Mouse (Mus musculus): ENCODE measurements around the gene Avl9. TPM values are rescaled to one million over a fixed set of nuclear protein-coding genes. Genes with fewer than 3 reads are reported as not detected.

The Avl9 gene
- polyA plus RNA-seq, 1 experiment from 2014 or later = 32.9 TPM

DNA sequence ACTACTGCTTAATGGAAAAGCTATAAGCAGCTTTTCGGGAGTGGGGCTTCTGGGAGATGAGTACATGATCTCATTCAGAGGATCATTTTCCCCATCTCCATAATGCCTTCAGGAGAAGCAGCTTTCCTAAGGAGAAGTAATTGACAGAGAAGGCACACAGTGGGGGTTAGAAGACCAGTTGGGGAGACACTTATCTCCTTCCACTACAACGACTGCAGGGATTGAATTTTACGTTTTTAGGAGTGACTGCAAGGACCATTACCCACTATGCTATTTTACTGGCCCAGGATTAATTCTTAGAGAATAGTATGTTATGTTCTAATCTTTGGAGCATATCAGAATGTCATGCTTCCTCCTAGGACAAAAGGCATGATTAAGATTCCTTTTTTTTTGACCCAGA is 6.2 kb downstream of the Avl9 start:
- Histone ChIP-seq H3K4me1 (replicated peaks; ENCODE audit: control insufficient read depth, insufficient read depth, low read length) (no peaks in the 10 kb centered on the region), H3K27me3 (ENCODE audit: control insufficient read depth, insufficient read depth, low read length) (no peaks in the 10 kb centered on the region), H3K9ac (ENCODE audit: low read depth, low read length) (no peak overlapping the region), H3K27ac (ENCODE audit: low read depth, low read length) (no peak overlapping the region), H3K4me3 (ENCODE audit: low read depth, low read length) (no peak overlapping the region), H3K4me2 (replicated peaks; ENCODE audit: low read depth, low read length) (no peak overlapping the region), H3K36me3 (ENCODE audit: control insufficient read depth, insufficient read depth, low read length) (no peaks in the 10 kb centered on the region), H3K9me3 (ENCODE audit: control insufficient read depth, low read length) (no peaks in the 10 kb centered on the region)
- 77% methylated on average over 3 of the region's 3 CpGs for WGBS
- ATAC-seq (ENCODE audit: low FRiP score) (no peak), DNase-seq (ENCODE audit: low spot score) (no peak)

DNA sequence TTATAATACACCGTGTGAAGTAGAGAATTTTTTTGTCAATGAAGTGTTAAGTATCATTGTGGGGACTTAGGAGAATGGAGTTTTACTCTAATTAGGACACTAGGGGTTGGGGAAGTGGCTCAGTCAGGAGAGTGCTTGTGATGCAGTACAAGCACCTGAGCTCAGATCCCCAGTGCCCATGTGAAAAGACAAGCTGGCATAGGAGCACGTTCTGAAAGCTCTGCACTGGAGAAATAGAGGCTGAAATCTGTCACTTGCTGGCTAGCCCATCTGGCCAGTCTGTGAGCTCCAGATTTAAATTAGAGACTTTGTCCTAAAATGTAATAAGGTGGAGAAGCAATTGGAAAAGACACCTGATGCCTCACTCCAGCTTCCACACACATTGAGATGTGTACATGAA is 17.8 kb downstream of the Avl9 start:
- Histone ChIP-seq H3K4me1 (replicated peaks; ENCODE audit: control insufficient read depth, insufficient read depth, low read length) (no peaks in the 10 kb centered on the region), H3K36me3 (ENCODE audit: control insufficient read depth, insufficient read depth, low read length) (peaks cover 2% of the 10 kb centered on the region; the same call in 1 of the 2 replicates), H3K4me3 (ENCODE audit: low read depth, low read length) (no peak overlapping the region), H3K4me2 (replicated peaks; ENCODE audit: low read depth, low read length) (no peak overlapping the region), H3K9me3 (ENCODE audit: control insufficient read depth, low read length) (no peaks in the 10 kb centered on the region), H3K9ac (ENCODE audit: low read depth, low read length) (no peak overlapping the region), H3K27ac (ENCODE audit: low read depth, low read length) (no peak overlapping the region), H3K27me3 (ENCODE audit: control insufficient read depth, insufficient read depth, low read length) (no peaks in the 10 kb centered on the region)
- WGBS = 87% methylated on average over 2 of the region's 2 CpGs
- no peak for ATAC-seq (ENCODE audit: low FRiP score)
- DNase-seq (ENCODE audit: low spot score) = no peak

DNA sequence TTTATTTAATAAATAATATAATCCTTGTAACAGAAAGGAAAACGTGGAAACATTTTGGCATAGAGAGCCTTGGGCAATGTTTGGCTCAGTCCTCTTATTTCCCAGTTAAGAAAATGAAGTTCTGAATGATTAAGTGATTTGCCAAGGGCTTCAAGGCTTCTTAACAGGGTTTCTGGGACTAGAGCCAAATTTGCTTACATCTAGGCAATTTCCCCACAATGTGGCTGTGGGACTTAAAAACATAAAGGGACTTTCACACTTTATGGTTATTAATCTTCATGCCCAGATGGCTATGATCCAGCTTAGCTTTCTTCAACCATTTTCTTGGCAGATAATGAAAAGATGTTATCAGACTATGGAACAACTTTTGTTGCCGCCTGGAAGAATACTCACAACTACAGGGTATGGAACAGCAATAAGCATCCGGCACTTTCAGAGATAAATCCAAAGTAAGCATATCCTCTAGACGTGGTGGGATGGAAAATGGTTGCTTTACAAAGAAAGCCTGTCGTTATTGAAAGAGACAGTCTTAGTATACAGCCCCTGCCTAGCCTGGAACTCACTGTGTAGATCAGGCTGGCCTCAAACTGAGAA is 31.3 kb downstream of the Avl9 start:
- no peak overlapping the region for H3K27ac ChIP-seq (ENCODE audit: low read depth, low read length)
- H3K9me3 ChIP-seq (ENCODE audit: control insufficient read depth, low read length) = no peaks in the 10 kb centered on the region
- DNase-seq (ENCODE audit: low spot score) (no peak), ATAC-seq (ENCODE audit: low FRiP score) (no peak)
- WGBS = 93% methylated on average over 5 of the region's 5 CpGs
- H3K9ac ChIP-seq (ENCODE audit: low read depth, low read length) = no peak overlapping the region
- H3K27me3 ChIP-seq (ENCODE audit: control insufficient read depth, insufficient read depth, low read length) = no peaks in the 10 kb centered on the region
- no peak overlapping the region for H3K4me2 ChIP-seq (replicated peaks; ENCODE audit: low read depth, low read length)
- H3K36me3 ChIP-seq (ENCODE audit: control insufficient read depth, insufficient read depth, low read length) = peaks cover 6% of the 10 kb centered on the region; the same call in 1 of the 2 replicates
- no peak overlapping the region for H3K4me3 ChIP-seq (ENCODE audit: low read depth, low read length)
- H3K4me1 ChIP-seq (replicated peaks; ENCODE audit: control insufficient read depth, insufficient read depth, low read length) = no peaks in the 10 kb centered on the region

DNA sequence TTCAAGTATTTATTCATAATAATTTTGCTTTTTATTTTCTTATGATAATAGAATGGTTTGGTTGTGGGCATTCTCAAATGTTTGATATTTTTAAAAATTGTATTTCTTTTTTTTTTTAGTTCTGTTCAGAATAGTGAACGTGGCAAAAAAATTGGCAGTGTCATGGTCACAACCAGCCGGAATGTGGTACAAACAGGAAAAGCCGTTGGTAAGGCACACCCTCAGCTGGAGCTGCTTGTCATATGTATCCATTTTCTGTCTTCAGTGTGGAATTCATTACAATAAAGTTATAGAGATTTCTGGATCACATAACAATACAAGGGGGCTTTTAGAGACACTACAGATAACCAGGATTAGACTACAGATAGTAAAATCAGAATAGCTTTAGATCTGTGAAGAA is 39.0 kb downstream of the Avl9 start:
- H3K27ac ChIP-seq (ENCODE audit: low read depth, low read length) = no peak overlapping the region
- H3K4me2 ChIP-seq (replicated peaks; ENCODE audit: low read depth, low read length) = no peak overlapping the region
- no peaks in the 10 kb centered on the region for H3K4me1 ChIP-seq (replicated peaks; ENCODE audit: control insufficient read depth, insufficient read depth, low read length)
- peaks cover 4% of the 10 kb centered on the region for H3K36me3 ChIP-seq (ENCODE audit: control insufficient read depth, insufficient read depth, low read length)
- no peaks in the 10 kb centered on the region for H3K9me3 ChIP-seq (ENCODE audit: control insufficient read depth, low read length)
- WGBS = 92% methylated on average over 3 of the region's 3 CpGs
- no peaks in the 10 kb centered on the region for H3K27me3 ChIP-seq (ENCODE audit: control insufficient read depth, insufficient read depth, low read length)
- H3K9ac ChIP-seq (ENCODE audit: low read depth, low read length) = no peak overlapping the region
- DNase-seq (ENCODE audit: low spot score) (no peak), ATAC-seq (ENCODE audit: low FRiP score) (no peak)
- no peak overlapping the region for H3K4me3 ChIP-seq (ENCODE audit: low read depth, low read length)

DNA sequence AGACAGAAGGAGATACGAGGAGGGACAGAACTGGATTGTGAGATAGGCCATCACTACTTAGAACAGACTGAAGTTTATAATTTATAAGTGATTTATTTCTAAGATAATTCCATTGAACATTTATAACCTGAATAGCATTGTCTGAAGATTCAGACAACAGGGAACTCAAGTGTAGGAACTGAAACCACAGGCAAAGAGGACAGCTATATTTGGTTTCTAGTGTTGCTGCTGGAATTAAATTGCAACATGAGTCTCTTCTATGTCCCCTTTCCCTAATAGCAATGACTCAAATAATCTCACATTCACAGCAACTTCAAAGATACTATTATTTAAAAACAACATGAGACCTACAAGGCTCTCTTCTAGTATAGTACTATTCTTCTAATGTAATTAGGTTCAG is 41.4 kb downstream of the Avl9 start:
- ATAC-seq (ENCODE audit: low FRiP score) (no peak), DNase-seq (ENCODE audit: low spot score) (no peak)
- no peak overlapping the region for H3K4me2 ChIP-seq (replicated peaks; ENCODE audit: low read depth, low read length)
- no peaks in the 10 kb centered on the region for H3K4me1 ChIP-seq (replicated peaks; ENCODE audit: control insufficient read depth, insufficient read depth, low read length)
- no peak overlapping the region for H3K9ac ChIP-seq (ENCODE audit: low read depth, low read length)
- H3K27me3 ChIP-seq (ENCODE audit: control insufficient read depth, insufficient read depth, low read length) = no peaks in the 10 kb centered on the region
- no peaks in the 10 kb centered on the region for H3K9me3 ChIP-seq (ENCODE audit: control insufficient read depth, low read length)
- H3K36me3 ChIP-seq (ENCODE audit: control insufficient read depth, insufficient read depth, low read length) = peaks cover 4% of the 10 kb centered on the region
- 78% methylated on average over 1 of the region's 1 CpGs for WGBS
- H3K27ac ChIP-seq (ENCODE audit: low read depth, low read length) = no peak overlapping the region
- no peak overlapping the region for H3K4me3 ChIP-seq (ENCODE audit: low read depth, low read length)

DNA sequence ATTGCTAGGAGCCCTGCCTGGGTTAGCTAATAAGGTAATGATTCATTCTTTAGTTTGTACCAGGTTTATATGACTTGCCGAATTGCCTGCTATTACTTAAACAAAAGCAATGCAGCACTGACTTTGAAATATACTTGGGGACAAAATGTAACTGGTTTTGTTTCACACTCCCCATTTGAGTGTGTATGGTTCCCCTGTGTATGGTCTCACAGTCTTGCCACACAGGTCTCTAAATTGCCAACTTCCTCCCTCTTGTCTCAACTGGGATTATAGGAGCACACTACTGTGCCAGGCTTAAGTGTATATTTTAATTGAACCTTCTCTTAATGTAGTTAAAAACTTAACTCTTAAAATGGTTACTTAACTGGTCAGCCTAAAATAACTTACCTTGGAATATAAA is 44.6 kb downstream of the Avl9 start:
- H3K4me3 ChIP-seq (ENCODE audit: low read depth, low read length) = no peak overlapping the region
- no peaks in the 10 kb centered on the region for H3K9me3 ChIP-seq (ENCODE audit: control insufficient read depth, low read length)
- H3K27ac ChIP-seq (ENCODE audit: low read depth, low read length) = no peak overlapping the region
- WGBS = 89% methylated on average over 1 of the region's 1 CpGs
- no peak overlapping the region for H3K4me2 ChIP-seq (replicated peaks; ENCODE audit: low read depth, low read length)
- ATAC-seq (ENCODE audit: low FRiP score) = no peak
- no peak for DNase-seq (ENCODE audit: low spot score)
- no peaks in the 10 kb centered on the region for H3K27me3 ChIP-seq (ENCODE audit: control insufficient read depth, insufficient read depth, low read length)
- no peak overlapping the region for H3K9ac ChIP-seq (ENCODE audit: low read depth, low read length)
- peaks cover 4% of the 10 kb centered on the region for H3K36me3 ChIP-seq (ENCODE audit: control insufficient read depth, insufficient read depth, low read length)
- no peaks in the 10 kb centered on the region for H3K4me1 ChIP-seq (replicated peaks; ENCODE audit: control insufficient read depth, insufficient read depth, low read length)

DNA sequence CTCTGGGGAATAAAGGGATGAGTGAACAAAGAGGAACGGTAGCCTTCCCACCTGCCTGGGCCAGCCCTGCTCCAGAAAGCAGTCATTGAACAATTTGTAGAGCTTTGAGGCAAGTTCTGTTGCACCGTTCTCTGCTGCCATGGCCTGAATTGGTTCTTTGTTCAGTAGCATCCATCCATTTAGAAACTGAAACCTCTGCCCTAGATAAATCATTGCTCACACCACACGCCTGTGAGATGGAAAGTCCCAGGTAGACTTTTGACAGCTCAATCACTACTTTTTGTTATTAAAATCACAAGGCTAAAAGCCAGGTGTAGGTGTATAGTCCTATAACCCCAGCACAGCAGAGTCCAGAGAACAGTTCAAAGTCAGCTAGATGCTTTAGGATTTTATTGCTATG is 50.6 kb downstream of the Avl9 start:
- Histone ChIP-seq H3K27me3 (ENCODE audit: control insufficient read depth, insufficient read depth, low read length) (no peaks in the 10 kb centered on the region), H3K9me3 (ENCODE audit: control insufficient read depth, low read length) (no peaks in the 10 kb centered on the region), H3K36me3 (ENCODE audit: control insufficient read depth, insufficient read depth, low read length) (no peaks in the 10 kb centered on the region), H3K4me1 (replicated peaks; ENCODE audit: control insufficient read depth, insufficient read depth, low read length) (no peaks in the 10 kb centered on the region), H3K27ac (ENCODE audit: low read depth, low read length) (no peak overlapping the region), H3K4me2 (replicated peaks; ENCODE audit: low read depth, low read length) (no peak overlapping the region), H3K9ac (ENCODE audit: low read depth, low read length) (no peak overlapping the region), H3K4me3 (ENCODE audit: low read depth, low read length) (no peak overlapping the region)
- no peak for ATAC-seq (ENCODE audit: low FRiP score)
- 81% methylated on average over 3 of the region's 3 CpGs for WGBS
- no peak for DNase-seq (ENCODE audit: low spot score)

DNA sequence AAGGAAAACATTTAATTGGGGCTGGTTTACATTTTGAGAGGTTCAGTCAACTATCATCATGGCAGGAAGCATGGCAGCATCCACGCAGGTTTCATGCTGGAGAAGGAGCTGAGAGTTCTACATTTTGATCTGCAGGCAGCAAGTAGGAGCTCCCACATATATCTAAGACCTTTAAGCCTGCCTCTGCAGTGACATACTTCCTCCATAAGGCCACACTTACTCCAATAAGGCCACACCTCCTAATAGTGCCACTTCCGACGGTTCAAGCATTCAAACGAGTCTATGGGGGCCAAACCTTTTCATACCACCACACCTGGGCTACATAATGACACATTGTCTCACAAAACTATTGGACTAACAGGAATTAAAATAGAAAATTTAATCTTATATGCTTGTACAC is 51.0 kb downstream of the Avl9 start:
- Histone ChIP-seq H3K9me3 (ENCODE audit: control insufficient read depth, low read length) (no peaks in the 10 kb centered on the region), H3K9ac (ENCODE audit: low read depth, low read length) (no peak overlapping the region), H3K36me3 (ENCODE audit: control insufficient read depth, insufficient read depth, low read length) (no peaks in the 10 kb centered on the region), H3K27ac (ENCODE audit: low read depth, low read length) (no peak overlapping the region), H3K4me1 (replicated peaks; ENCODE audit: control insufficient read depth, insufficient read depth, low read length) (no peaks in the 10 kb centered on the region), H3K4me2 (replicated peaks; ENCODE audit: low read depth, low read length) (no peak overlapping the region), H3K27me3 (ENCODE audit: control insufficient read depth, insufficient read depth, low read length) (no peaks in the 10 kb centered on the region), H3K4me3 (ENCODE audit: low read depth, low read length) (no peak overlapping the region)
- ATAC-seq (ENCODE audit: low FRiP score) (no peak), DNase-seq (ENCODE audit: low spot score) (no peak)
- WGBS = 85% methylated on average over 4 of the region's 4 CpGs

DNA sequence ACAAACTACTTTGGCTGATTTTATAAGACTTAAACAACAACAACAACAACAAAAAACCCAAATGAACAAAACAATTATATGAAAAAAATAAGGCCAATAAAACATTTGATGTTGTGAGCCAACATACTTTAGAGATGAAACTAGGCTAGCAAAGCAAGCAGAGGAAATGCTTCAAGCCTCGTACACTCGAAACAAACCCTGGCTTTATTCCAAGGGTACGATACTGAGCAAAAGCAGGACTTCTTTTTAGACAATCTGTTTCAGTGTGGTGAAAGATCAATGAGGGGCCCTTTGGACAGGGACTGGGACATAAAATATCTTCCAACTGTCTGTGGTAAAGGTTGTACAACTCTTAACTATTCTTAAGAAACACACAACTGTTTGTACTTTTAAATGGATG is 61.1 kb downstream of the Avl9 start:
- WGBS = 97% methylated on average over 3 of the region's 3 CpGs
- DNase-seq (ENCODE audit: low spot score) = no peak
- Histone ChIP-seq H3K9ac (ENCODE audit: low read depth, low read length) (no peak overlapping the region), H3K4me3 (ENCODE audit: low read depth, low read length) (no peak overlapping the region), H3K9me3 (ENCODE audit: control insufficient read depth, low read length) (no peaks in the 10 kb centered on the region), H3K4me1 (replicated peaks; ENCODE audit: control insufficient read depth, insufficient read depth, low read length) (no peaks in the 10 kb centered on the region), H3K4me2 (replicated peaks; ENCODE audit: low read depth, low read length) (no peak overlapping the region), H3K27me3 (ENCODE audit: control insufficient read depth, insufficient read depth, low read length) (no peaks in the 10 kb centered on the region), H3K27ac (ENCODE audit: low read depth, low read length) (no peak overlapping the region), H3K36me3 (ENCODE audit: control insufficient read depth, insufficient read depth, low read length) (peaks cover 8% of the 10 kb centered on the region; the same call in 1 of the 2 replicates)
- no peak for ATAC-seq (ENCODE audit: low FRiP score)
